Mouse (Mus musculus) cerebellum, postnatal 25 days (tissue): ENCODE measurements around the gene Tuft1.
A peak's percentile ranks its signal among the peaks of the same experiment; 100 is the strongest.

Experiments used
- DNase-seq, 2 experiments: peaks; one replicate each; pipeline ENCODE4 v3.0.0; 2021; ENCODE audit warnings: mixed read lengths in 2 of 2

Tuft1 gene

GRCm38 (mm10) chr3:94591066-94591465, 67.6 kb downstream of the Tuft1 start:
- DNase-seq = no peak

DNA sequence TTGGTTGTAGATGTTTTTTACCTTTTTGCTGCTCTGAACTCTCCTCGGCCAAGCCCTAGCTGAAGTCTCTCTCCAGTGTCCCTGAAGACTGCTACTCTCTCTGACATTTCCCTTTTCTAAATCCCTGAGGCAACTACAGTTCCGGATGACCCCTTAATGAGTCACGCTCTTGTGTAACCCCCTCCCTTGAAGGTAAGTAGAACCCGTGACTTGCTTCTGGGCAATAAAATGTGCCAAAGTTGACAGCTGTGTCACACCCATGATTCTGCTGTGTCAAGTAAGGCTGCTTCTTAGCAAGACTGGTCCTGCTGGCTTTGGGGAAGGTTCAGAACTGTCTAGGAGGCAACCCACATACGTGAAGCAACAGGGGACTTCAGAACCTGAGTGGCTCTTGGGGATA, 70.7 kb downstream of the Tuft1 start:
- no peak for DNase-seq

DNA sequence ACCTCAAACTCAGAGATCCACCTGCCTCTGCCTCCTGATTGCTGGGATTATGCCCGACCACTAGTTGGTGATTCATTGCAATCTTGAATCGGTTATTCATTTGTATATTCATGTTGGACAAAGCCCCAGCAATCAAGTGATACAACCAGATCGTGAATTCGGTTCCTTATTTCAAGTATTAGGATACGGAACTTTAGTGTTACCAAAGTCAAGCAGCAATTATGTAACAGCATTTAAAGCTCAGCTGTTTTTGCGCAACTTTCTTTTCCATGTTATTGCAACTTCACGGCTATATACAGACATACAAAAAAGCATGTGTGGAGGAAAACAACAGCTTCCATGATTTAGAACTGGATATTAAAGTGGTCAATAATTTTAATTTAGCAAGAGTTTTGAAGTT, 75.7 kb downstream of the Tuft1 start:
- no peak for DNase-seq

DNA sequence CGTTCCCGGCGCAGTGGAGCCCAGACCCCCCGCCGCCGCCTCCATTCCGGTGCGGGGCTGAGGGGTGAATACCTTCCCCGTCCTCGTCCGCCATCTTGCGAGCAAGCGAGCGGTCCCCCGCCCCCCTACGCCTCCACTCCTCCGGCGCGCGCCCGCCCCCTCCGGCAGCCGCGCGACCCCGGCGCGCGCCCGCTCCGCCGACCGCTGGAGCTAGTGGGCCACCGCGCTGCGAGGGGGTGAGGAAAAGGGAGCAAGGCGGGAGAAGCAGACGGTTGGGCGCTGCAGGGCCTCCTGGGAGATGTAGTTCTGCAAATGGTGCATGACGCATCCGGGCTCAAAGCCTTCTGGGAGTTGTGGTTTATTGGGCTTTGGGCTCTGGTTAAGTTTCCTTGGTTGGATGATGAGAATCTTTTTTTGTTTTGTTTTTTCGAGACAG, 76.2 kb downstream of the Tuft1 start, which contains the start of gene Snx27:
Snx27 (minus strand) TSS at position 261 of the 436 bp plus-strand sequence.
- peak; percentile 92 for DNase-seq

- no peak for DNase-seq
Measured at GRCm38 (mm10) chr3:94581793-94582455, 76.7 kb downstream of the Tuft1 start.

DNA sequence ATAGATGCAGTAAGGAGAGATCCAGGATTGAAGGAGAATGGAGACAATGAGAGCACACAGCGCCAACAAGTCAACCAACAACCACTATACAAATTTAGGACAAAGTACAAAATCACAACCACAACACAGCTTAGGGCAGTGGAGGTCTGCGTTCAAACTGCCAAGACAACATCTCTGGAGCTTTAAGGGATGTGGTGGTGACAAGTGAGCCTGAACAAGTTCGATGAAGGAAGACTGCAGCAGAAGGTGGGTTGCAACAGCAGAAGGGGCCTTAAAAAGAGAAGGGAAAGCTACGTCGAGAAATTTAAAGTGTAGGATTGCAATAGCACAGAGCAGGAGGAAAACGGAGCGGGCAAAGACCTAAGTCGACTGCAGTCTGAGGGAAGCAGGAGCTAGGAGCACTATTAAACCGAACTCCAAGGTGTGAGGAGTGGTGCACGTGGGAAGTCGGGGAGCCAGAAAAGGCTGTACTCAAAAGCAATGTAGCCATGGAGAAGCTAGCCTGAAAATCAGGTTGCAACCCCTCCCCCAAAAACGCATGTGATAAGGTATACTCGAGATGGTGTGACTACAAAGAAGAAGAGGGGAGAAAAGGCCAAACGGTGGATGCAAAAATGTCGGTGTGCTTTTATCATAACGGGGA, 77.4 kb downstream of the Tuft1 start:
- peak; percentile 21 to 31 for DNase-seq

- no peak for DNase-seq
Measured at GRCm38 (mm10) chr3:94574506-94574905, 84.2 kb downstream of the Tuft1 start.

DNA sequence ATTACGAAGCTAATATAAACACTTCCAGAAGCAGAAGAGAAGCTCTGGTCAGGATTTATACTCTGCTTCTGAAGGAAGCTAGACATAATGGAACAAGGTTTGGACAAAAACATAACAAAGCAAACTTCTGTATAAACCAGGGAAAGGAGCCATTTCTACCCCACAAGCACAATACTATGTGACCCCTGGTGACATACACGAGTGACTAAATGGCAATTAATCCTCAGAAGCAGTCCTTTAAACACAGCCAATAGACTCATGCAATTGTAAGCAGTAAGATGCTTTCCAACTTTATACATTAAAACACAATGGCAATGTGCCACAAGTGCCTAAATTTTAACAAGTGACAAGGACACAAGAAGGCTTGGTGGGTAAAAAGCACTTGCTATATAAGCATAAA, 91.4 kb downstream of the Tuft1 start:
- no peak for DNase-seq

DNA sequence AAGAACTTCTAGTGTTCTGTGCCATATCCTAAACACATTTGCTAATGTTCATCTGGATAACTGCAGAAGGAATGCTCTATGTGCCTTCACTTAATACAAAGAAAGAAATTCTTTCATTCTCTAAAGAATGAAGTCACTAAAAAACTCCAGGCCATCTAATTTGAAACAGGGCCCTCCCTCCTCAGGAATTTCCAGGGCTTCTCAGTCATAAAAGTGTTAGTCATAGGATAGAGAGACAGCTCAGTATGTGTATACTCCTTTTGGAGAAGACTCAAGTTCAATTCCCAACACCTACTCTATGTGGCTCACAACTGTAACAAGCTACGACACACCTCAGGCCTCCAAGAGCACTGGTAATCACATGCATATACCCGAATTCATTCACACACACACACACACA, 93.1 kb downstream of the Tuft1 start:
- DNase-seq = no peak

GRCm38 (mm10) chr3:94565127-94565526, 93.5 kb downstream of the Tuft1 start:
- no peak for DNase-seq

DNA sequence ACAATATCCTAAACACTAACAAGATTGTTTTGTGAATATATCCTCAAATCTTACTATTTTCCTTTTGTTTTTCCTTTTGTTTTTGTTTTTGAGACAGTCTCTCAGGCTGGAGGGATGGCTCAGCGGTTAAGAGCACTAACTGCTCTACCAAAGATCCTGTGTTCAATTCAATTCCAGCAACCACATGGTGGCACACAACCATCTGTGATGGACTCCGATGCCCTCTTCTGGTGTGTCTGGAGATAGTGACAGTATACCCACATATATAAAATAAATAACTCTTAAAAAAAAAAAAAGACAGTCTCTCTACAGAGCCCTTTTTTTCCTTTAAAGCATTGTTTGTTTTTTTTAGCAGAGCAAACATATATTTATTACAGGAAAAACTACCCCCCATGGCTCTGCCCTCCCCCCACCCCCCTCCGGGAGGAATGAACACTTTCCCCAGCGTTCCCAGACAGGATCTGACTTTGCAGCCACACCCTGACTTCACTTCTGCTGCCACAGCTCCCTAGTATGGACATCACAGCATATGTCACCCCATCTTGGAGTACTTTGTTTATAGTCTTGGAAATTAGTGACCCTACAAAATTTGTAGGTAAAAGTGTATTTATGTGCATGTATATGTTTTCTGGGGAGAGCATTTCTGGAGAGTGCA, 94.2 kb downstream of the Tuft1 start:
- no peak for DNase-seq

- no peak for DNase-seq
Measured at GRCm38 (mm10) chr3:94563163-94563562, 95.5 kb downstream of the Tuft1 start.
